Mouse (Mus musculus) T-helper 17 cell (primary cell): ENCODE measurements around the gene Tst.

Experiments
- in situ Hi-C, 2 experiments: fragments of 300-600 bp; cut with MboI, MseI; formaldehyde crosslinking; loops; 1 replicate in 1 of 2; 2 replicates in 1 of 2; pipeline ENCODE4 v1.15.1; 2025; ENCODE audit warnings: high pct_unique_total_duplicates in 2 of 2

Tst gene

DNA sequence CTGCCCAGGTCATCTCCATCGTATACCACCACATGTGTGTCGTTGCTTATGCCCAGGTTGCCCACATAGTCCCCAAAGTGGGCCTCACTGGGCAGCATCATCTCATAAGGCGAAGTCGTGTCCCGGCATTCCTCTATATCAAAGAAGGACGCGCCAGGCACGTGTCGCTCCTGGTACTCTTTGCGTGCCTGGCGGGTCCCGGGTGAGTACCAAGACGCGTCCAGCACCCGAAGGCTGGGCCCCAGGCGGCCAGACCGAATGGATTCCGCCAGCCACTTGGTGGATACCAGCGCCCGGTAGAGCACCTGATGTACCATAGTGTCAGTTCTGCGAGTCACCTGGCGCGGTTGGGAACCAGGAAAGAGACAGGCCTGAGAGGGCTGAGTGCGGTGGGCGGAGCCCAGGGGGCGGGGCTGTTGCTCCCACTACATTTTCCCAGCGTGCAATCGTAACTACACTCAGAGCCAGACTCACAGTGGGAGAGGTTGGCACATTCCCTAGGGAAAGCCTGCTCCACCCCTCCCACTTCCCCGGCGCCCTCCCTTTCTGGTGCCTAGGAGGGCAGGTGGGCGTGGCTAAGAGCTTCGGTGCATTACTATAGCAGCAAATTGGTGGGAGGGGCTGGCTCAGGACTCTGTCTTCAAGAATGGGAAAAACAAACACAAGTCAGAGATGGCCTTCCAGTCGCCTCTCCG lies at the start of gene Tst:
Tst (minus strand) TSS at position 391 of the 695 bp plus-strand sequence.
- in situ Hi-C loops = no loop called here

DNA sequence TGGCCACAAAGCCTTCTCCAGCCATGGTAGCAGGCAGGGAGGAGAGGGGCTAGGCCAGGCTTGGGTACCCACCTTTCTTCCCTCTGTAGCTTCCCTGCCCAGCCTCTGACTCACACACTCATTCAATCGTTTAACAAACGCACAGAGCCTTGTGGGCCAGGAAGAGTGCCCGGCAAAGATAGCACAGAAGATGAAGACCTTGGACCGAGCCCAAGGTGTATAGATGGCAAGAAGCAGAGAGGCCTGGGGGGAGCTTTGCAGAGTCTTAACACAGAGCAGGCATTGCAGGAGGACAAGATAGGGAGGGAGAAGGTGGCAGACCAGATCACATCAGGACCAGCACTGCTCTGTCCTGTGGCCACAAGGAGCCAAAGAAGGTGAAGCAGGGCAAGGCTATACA lies 49.5 kb upstream of the Tst start:
- in situ Hi-C loops = no loop called here

DNA sequence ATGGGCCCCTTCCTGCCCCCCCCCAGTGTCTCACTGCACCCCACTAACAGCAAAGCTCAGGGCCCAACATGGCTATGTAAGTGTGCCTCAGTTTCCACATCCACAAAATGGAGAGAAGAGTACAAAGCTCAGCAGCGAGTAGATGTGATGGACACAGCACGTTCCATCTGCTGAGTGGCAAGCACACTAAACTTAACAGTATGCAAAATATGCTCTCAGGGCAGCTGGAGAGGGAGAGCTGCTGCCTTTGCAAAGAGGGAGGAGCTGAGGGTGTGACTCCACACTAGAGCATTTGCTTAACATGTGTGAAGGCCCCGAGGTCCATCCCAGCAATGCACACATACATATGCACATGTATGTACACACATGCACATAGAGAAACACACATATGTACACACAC lies 47.2 kb upstream of the Tst start:
- in situ Hi-C loops = no loop called here

DNA sequence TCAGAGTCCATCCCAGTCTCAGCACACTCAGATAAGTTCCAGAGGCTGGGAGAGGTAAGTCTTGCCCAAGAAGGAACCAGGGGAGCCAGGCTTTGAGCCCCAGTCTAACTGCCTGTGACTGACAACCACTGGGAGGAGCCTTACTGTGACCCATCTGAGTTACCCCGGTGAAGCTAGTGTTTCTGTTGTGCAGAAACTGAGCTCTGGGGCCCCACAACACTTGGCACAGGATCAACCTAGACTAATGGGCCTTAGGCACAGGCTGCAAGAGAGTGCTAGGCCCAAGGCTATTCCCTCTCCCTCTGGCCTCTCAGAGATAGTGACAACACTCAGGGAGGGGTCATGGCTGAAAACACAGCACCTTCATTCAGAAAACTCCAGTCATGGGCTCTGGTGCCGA lies 45.5 kb upstream of the Tst start:
- in situ Hi-C loops = no loop called here

DNA sequence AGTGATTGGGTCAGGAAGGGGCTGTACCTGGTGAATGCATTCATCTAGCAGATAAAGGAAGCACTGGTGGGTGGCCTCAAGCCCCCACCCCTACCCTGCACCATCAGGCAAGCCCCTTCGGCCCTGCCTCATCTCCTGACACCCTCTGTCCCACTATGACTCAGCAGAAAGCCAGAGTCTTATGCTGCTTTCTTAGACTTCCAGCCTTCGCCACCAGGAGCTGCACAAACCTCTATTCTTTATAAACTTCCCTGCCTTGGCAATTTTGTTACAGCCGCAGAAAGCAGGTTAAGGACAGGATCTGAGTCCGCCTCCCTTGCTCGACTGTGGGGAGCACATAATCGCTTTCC lies 44.7 kb upstream of the Tst start:
- in situ Hi-C loops = no loop called here

DNA sequence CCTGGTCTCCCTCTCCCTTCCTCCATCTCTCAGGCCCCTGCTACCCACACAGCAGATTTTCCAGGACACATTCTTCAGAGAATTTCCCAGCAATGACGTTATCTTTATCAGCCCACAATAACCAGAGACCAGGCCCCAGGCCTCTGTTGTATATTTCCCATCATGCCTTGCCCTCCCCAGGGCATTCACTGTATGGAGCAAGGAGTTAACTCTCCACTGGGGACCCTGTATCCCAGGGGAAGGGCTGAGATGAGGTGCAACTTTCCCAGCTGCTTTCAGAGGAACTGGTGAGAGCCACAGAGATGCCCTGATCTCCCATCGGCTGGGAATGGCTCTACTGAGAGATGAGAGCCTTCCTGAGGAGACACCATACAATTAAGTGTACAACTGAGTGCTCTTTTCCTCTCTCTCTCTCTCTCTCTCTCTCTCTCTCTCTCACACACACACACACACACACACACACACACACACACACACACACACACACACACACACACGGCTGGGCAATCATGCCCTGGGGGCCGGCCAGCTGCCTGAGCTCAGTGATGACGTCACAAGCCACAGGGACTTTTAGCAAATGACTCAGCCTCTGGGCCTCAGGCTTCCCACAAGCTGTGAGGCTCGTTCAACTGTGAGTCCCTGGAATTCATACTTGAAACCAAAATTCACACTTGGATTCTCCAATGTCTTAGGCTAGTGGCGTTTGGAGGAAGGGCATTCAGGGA lies 44.1 kb upstream of the Tst start:
- in situ Hi-C loops = loop anchor here (5.0 kb wide), 2 partner anchors 32 to 87 kb away; no protein-coding TSS in a partner anchor

DNA sequence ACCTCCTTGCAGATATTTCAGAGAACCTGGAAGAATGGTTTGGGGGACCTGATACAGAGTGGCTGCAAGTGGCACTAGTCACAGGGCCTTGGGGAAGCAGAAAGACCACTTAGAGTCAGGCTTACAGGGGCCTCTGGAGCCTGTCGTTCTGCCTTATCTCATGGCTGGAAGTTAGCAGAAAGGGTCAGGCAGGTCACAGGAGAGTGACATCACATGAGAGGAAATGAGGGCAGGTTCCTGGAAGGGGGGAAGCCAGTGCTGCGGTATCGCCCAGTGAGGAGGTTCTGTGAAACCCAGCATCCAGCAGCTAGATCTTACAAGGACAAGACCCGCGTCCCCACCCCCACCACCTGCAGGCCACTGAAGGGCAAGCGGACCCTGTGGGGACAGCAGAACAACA lies 43.4 kb upstream of the Tst start:
- in situ Hi-C loops = loop anchor here (5.0 kb wide), 2 partner anchors 33 to 88 kb away; no protein-coding TSS in a partner anchor

DNA sequence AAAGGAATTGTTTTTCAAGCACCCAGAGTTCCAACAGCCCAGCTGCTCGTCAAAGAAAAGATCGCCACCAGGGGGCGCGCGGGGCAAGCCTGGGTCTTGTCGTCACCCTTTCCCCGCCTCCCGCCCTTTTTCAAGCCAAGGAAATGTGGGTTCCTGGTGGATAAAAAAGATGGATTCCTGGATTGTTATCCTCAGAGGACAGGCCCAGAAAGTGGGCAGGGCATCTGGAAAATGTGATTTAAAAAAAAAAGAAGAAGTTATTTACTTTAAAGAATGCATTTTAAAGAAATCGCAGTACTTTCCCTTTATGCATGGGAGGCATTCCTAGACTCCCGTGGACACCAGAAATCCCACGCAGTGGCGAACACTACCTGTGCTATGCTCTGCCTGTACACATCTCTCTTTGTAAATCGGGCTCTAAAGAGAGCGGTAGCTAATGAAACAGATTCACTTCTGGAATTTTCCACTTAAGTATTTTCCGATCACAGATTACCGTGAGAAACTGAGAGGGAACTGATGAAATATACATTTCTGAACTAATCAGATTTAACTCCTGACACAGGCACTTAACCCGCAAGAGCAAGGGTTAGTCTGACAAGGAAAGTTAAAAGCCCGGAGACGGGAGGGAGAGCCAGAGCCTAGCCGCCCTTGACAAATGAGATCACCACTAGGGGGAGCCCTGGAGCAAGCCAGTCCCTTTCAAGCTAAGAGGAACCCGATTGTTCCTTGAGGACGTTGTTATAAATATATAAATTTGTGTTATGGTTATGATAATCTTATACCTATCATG lies 42.2 kb upstream of the Tst start:
- in situ Hi-C loops = loop anchor here (5.0 kb wide), 2 partner anchors 34 to 89 kb away; no protein-coding TSS in a partner anchor

DNA sequence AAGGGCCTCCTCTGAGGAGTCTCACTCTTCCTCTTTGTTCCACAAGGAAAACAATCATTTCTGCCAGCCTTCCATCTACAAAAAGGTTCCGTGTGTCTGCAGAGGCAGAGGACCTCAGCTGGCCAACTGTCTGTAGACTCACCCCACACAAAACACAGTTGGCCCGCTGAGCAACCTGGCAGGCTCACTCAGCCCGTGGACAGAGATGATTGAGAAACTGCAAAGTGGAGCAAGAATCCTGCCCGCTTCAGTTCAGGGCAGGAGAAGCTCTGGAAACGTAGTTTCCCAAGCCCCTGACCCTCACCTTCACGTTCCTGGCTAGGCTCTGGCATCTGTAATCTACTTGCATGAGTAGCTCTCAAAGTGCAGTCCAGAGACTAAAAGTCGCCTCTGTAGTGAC lies 41.4 kb upstream of the Tst start:
- in situ Hi-C loops = loop anchor here (5.0 kb wide), 2 partner anchors 35 to 90 kb away; no protein-coding TSS in a partner anchor

DNA sequence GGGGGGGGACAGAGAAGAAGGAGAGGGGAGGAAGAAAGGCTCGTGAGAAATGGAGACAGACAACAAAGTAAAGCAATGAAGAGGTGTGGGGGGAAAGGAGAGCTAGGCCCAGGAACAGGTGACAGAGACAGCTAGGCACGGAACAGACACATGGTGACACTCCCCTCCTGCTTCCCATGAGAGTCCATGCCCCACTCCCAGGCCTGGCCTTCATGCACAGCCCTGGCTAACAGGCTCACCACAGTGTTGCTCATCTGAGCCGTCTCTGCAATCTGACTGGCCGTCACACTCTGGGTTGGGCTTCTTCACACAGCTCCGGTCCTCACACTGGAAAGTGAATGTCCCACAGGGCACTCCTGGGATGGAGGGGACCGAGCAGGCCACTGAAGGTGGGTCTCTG lies 38.1 kb upstream of the Tst start:
- in situ Hi-C loops = loop anchor here (5.0 kb wide), 2 partner anchors 93 to 298 kb away; no protein-coding TSS in a partner anchor

DNA sequence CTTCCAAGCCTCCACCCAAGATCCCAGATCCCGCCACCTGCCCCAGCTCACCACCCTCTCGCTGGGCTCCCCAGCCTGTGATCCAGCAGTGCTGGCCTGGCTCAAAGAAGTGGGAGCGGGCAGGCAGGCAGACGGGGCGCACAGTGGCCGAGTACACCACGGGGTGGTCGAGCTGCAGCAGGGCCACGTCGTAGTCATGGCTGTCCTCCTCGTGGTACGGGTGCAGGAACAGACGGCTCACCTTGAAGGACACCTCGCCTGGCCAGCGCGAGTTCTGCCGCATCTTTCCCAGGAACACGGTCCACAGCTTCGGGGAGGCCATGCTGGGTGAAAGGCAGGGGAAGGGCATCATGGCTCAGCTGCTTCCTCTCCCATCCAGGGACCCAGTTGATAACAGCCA lies 36.5 kb upstream of the Tst start:
- in situ Hi-C loops = loop anchor here (5.0 kb wide), 2 partner anchors 95 to 300 kb away; no protein-coding TSS in a partner anchor

DNA sequence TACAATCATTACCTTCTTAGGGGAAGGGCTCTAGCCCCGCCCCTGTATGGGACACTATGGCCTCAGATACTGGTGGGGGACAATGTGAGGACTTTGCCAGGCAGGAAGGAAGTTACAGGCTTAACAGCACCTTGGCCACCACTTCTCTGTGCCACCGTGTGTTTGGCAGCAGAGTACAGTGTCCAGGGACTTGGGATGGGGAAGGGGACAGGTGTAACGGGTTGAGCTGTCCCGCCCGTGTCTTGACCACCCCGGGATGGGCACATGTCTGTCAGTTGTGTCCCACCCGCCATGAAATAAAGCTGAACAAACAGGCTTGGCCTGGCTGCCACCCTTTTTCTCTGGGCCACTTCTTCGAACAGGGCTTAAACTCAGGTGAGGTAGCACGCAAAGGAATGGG lies 33.3 kb upstream of the Tst start:
- in situ Hi-C loops = no loop called here

DNA sequence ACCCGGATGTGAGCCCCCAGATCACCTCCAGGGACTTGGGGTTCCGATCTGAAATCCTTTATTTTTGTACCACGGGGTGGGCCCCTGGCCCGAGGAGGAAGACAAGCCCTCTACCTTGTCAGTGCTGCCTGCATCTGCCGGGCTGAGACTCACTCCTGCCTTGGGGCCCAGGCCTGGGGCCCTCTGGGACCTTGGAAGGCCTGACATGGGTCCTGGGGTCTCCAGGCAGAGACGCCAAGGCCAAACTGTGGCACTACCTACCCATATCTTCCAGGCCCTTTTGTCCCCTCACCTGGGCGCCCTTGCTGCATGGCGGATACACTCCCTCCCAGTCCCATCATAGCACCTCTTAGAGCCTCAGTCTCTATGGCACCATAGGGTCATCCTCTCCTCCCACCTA lies 32.8 kb upstream of the Tst start:
- in situ Hi-C loops = no loop called here

DNA sequence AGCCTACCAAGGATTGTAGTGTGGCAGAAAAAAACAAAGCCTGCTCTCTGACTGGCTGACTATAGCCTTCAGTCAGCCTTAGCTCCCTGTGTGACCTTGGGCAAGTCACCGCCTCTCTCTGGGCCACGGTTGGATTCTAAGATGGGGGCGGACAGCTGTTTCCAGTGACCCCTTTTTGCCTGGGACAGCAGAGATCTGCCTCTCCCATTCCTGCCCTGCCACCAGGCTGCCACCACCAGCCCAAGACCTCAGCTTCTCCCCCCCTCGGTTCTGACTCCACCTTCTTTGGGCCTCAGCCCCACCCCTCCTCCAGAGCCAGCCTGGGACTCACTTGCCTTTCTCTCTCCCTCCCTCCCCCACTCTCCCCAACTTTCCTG lies 32.3 kb upstream of the Tst start:
- in situ Hi-C loops = no loop called here

DNA sequence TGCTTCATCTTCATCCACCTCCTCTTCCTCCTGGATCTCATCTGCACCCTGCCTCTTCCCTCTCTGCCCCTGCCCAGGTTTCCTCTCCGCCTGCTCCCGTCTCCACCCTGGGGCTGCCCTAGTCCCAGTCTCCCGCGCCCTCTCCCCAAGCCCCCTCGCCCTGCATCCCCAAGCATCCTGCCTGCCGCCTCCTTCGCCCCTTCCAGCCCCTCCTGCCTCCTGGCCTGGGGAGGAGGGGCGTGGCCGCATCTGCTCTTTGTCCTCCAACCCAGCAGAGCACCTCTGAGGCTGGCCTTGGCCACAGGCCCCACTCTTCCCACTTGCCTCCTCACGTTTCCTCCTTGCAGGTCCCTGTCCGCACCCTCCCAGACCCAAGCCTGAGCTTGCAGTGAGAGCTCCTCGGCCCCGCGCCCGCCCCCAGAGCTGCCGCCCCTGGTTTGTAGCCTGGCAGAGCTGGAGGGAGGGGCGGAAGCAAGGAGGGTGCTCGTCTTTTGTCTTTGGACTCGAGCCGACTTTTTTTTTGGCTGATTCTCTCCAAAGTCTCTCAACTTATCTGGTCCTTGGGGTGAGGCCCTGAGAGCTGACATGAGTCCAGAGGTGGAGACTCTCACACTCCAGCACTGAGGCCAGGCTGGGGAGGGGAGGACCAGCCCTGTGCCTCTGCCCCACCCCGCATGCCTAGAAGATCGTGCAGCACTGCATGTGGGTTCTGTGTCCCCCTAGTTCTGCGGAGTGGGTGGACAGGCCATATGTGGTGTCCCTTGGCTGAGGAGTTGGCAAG lies 31.7 kb upstream of the Tst start:
- in situ Hi-C loops = no loop called here

DNA sequence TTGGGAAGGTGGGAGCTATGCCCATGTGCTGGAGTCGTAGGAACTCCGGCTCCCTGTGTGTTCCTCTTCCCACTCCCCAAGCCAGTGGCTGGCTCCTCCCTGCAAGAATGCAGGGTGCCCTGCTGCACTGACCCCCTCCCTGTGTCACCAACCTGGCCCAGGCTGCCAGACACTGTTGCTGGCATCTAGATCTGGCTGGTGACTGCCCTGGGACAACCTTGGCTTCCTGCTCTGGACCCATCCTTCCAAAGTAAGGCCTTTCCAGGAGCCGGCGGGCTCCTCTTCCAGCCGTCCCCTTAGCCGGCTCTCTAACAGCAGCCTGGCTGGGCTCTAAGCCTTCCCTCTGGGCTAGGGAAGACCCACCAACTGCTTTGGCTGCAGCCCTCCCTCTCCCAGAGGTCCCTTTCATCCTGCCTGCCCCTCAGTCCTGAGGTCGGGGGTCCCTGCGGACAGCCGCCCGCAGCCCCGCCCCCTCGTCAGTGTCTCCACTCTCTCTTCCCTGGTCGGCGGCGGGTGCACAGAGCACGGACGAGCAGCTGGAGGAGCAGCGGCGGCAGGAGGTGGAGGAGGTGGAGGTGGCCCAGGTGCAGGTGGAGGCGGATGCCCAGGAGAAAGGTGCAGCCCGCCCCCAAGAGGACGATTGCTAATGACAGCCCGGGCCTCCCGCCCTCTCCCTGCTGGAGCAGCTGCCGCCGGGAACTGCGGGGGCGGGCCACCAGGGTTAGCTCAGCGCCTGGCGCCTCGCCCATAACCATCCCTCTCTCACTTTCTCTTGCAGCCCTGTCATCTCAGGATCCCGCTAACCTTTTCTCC lies 30.9 kb upstream of the Tst start:
- in situ Hi-C loops = no loop called here

DNA sequence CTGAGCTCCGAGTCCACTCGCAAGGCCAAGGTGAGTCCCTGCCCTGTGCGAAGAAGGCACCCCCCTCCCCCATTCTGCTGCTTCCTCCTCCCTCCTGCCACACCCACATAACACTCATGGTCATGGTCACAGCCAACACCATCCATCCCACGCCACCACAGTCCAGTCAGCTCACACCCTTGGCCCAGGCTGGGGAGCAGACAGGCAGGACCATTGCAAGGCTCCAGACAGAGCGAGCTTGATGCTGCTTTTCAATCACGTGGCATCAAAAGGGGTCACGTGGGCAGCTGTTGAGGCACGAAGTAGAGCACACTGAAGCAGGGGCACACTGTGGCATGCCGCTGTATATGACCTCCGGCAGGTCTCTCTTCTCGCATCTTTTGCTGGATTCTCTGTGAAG lies 30.0 kb upstream of the Tst start:
- in situ Hi-C loops = no loop called here

DNA sequence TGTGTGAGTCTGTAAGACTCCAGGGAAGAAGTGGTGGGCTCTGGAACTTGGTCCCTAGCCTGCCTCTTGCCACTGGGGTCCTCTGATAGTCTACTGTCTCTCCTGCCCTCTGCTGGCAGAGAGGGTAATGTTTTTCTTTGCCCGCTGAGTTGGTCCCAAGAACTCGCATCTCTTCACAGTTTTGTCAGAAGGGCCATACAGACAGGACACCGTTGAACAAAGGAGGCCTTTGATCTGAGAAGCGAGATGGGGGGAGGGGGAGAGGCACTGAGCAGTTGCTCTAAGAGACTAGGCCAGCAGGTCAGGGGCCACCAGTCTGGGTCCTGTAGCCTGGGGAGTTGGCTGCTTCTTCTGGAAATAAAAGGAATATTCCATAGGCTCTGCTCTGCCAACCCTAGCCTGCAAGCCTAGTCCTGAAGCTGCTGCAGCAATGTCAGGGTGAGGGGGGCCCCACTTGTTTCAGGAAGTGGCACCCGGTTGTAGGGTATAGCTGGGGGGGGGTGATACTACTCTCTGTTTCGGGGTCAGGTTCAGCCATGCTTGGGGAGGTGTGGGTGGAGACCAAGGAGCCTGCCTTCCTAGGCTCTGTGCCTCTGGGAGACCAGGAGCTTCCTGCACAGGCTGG lies 29.3 kb upstream of the Tst start:
- in situ Hi-C loops = no loop called here

DNA sequence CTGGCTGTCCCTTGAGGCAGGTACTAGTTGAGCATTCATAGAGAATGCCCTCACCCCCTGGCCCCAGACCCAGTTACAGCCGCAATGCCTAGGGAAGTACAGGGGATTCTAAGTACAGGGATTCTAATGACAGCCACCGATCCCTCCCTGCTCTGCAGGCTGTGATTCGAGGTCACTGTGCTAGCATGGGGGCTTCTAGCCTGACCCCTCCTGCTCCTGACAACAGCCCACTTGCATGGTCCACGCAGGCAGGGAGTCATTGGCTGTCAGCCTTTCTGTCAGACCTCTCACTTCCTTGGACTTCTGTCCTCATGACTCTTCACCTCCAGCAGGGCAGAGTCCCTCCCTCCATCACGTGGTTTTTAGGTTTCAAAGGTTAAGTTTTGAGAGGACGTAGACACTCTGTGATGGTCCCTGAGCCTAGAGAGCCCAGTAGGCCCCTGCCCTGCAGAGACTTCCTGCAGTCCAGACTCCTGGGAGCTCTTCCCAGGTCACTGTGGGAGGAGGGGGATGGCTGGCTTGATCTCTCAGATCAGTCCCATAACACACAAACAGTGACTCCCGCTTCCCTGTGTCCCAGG lies 25.9 kb upstream of the Tst start:
- in situ Hi-C loops = no loop called here

DNA sequence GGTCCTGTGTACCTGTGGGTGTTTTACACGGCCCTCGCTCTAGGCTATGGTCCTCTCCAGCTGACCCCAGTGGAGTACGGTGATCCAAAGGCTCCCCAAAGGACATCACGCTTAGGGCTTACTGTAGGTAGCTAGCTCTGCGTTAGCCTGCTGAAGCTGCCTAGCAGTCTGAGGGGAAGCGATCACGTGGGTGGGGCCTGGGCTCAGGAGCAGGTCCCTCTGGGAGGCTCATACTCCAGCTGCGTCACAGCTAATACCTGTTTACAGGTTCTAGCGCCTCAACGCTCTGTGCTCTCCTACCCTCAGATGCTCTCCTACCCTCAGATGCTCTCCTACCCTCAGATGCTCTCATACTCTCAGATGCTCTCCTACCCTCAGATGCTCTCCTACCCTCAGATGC lies 25.2 kb upstream of the Tst start:
- in situ Hi-C loops = no loop called here
